Mouse (Mus musculus): ENCODE measurements around the gene Nek7.

The Nek7 gene

GRCm38 (mm10) chr1:138507446-138508043 lies 112.4 kb downstream of the Nek7 start:
- DNase-seq (ENCODE audit: low spot score) = no peak

GRCm38 (mm10) chr1:138507014-138507413 lies 112.9 kb downstream of the Nek7 start:
- DNase-seq (ENCODE audit: low spot score) = no peak

- no peak for DNase-seq (ENCODE audit: low spot score)
These were observed 115.7 kb downstream of the Nek7 start for GRCm38 (mm10) chr1:138504228-138504627.

- no peak for DNase-seq (ENCODE audit: low spot score)
These were observed 119.2 kb downstream of the Nek7 start for GRCm38 (mm10) chr1:138500691-138501090.

- no peak for DNase-seq (ENCODE audit: low spot score)
These were observed 119.8 kb downstream of the Nek7 start for GRCm38 (mm10) chr1:138500155-138500554.

GRCm38 (mm10) chr1:138499461-138499860 lies 120.5 kb downstream of the Nek7 start:
- DNase-seq (ENCODE audit: low spot score) = no peak

- no peak for DNase-seq (ENCODE audit: low spot score)
These were observed 128.4 kb downstream of the Nek7 start for GRCm38 (mm10) chr1:138491382-138492097.

- no peak for DNase-seq (ENCODE audit: low spot score)
These were observed 132.4 kb downstream of the Nek7 start for GRCm38 (mm10) chr1:138487569-138487968.

- DNase-seq (ENCODE audit: low spot score) = no peak
These were observed 139.2 kb downstream of the Nek7 start for GRCm38 (mm10) chr1:138480694-138481093.

GRCm38 (mm10) chr1:138465352-138465751 lies 154.6 kb downstream of the Nek7 start:
- DNase-seq (ENCODE audit: low spot score) = no peak

GRCm38 (mm10) chr1:138461425-138461824 lies 158.5 kb downstream of the Nek7 start:
- no peak for DNase-seq (ENCODE audit: low spot score)

GRCm38 (mm10) chr1:138449476-138449851 lies 170.5 kb downstream of the Nek7 start:
- DNase-seq (ENCODE audit: low spot score) = no peak

- no peak for DNase-seq (ENCODE audit: low spot score)
These were observed 171.1 kb downstream of the Nek7 start for GRCm38 (mm10) chr1:138448635-138449475.

GRCm38 (mm10) chr1:138446846-138447245 lies 173.1 kb downstream of the Nek7 start:
- DNase-seq (ENCODE audit: low spot score) = no peak

All from ovary, postnatal 10 days (tissue).